Mouse (Mus musculus) B cell, adult 67 days (primary cell): ENCODE data around the gene Trp73. TPM values are rescaled to one million over a fixed set of nuclear protein-coding genes. Genes with fewer than 3 reads are reported as not detected.

Experiments used
- total RNA-seq, 2 experiments: library from RNA; stranded (reverse); gene quantifications; 4 replicates each; pipeline ENCODE4 v1.2.4; 2023

The Trp73 gene
- total RNA-seq: not detected

DNA sequence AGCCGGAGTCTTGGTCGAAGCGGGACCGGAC is at the start of gene Trp73:
Gene Trp73 (minus strand): TSS at position 27 of the 31 bp plus-strand sequence.

DNA sequence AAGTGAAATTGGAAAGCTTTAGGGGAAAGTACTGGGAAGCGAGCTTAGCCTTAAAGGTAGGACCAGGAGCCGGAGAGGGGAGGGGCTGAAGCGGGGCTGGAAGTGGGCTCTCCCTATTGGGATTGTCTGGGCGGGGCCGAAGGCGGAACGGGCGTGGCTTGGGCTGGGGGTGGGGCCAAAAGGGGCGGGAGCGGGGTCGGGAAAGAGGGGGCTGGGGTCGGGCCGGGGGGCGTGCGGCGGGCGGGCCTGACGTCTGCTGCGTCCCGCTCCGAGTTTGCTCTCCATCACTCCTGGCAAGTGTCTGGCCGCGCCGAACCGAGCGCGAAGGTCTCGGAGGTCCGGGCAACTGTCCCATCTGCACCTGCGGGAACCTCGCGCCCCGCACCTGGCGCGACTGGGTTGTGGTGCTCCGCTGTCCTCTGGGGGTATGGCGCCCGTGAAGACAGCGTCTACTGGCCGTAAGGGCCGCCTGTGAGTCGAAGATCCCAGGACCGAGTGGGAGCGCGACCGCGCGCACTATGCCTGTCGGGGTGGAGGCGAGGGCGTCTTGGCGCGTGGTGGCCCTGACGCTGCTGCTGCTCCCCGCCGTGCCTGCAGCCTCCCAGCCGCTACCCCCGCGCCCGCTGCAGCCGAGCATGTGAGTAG is 30.6 kb upstream of the Trp73 start, which contains the start of gene Megf6:
Gene Megf6 (plus strand): TSS at position 225 of the 645 bp plus-strand sequence.

DNA sequence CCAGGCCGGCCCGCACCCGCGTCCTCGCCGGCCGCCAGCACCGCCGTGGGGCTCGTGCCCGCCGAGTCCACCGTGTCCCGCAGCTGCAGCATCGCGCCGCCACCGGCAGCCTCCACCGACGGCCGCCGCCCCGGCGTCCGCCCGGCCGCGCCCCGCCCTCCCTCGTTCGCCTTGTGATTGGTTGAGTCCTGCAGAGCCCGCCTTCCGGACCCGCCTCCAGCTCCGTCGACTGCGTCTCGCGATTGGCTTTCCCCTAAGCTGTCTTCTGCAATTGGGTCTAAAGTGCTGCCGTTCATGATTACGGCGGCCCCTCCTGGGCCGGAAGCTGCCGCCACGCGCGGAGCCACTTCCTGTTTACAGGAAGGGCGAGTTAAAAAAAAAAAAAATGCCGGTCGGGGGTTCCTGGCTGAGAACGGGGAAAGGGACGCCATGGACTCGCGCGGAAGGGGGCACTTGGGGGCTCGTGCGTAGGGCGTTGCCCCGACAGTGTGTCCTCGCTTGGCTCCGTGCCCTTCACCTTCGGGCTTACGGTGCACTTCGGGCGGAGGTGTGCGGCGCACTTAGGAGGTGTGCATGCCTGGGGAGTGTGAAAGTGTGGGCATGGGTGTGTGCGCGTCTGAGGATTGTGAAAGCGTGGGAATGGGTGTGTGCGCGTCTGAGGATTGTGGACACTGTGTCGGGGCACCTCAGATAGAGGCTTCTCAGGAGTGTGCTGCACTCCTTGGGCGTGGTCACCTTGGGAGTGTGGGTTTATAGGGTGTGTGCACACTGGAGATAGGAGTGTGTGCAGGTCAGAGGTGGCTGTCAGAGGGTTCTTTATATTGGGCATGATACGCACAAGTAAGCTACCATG is 20.8 kb upstream of the Trp73 start, which contains the start of gene Tprgl:
Gene Tprgl (minus strand): TSS at position 129 of the 853 bp plus-strand sequence.

DNA sequence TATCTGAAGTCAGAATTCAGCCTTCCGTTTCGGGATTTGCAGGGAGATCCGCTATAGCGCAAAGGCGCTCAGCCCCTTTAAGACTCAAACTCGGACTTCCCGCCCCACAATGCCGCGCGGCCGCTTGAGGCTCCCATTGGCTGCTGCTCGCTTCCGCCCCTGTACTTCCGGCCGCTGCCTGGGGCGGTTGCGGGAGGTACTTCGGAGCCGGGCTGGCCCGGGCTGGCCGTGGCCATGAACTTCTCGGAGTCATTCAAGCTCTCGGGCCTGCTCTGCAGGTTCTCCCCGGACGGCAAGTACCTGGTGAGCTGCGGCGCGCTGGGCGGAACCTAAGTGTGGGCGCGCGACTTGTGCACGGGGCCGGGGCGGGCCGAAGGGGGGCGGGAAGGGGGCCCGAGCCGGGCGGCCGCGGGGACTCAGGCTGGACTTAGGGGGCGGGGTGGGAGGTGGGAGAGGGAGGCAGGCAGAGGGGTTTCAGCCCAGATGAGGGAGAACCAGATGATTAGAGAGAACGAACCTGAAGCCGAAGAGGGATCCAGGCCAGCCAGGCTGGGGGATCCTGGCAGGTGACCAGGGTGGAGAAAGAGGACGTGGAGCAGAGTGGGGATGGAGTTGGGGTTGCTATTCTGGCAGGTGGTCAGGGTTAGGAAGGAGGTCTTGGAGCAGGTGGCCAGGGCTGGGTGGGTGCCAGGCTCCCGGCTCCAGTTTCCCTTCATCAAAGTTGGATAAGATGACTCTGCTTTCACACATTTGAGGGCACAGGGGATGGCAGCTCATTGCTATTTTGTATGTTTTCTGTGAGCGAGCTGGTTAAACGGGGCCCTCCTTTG is 2.4 kb upstream of the Trp73 start, which contains the start of gene Wrap73:
Gene Wrap73 (plus strand): TSS at position 162 of the 830 bp plus-strand sequence.

GRCm38 (mm10) chr4:154042577-154042976 is 97.4 kb downstream of the Trp73 start, which contains the start of gene Ccdc27:
Ccdc27 (minus strand) TSS chr4:154042677.

GRCm38 (mm10) chr4:154025641-154026440 is 114.2 kb downstream of the Trp73 start, which contains the start of gene Smim1:
Smim1 (minus strand) TSS chr4:154026230.

DNA sequence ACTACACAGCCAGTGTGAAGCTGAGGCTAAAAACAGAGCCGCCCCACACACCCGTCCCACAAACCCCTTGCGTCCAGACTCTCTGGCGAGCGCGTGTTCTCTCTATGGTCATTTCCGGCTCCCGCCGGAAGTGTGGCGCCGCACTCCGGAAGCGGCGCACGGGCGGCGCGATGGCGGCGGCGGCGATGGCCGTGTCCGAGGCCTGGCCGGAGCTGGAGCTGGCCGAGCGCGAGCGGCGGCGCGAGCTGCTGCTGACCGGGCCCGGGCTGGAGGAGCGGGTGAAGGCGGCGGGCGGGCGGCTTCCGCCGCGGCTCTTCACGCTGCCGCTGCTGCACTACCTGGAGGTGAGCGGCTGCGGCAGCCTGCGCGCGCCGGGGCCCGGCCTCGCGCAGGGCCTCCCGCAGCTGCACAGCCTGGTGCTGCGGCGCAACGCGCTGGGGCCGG is 128.3 kb downstream of the Trp73 start, which contains the start of gene Lrrc47:
Gene Lrrc47 (plus strand): TSS at position 86 of the 444 bp plus-strand sequence.

Other genes with a start within 250 kb of the Trp73 start
- 10 to 100 TPM; 16.0 to 29.6 TPM for gene A430005L14Rik, start 183.0 kb downstream of the Trp73 start, total RNA-seq
- gene Dffb, start 165.1 kb downstream of the Trp73 start, total RNA-seq: 10 to 100 TPM; 25.2 to 34.6 TPM
- gene Cep104, start 165.0 kb downstream of the Trp73 start, total RNA-seq: 10 to 100 TPM; 25.6 to 31.3 TPM
- 10 to 100 TPM; 78.4 to 99.0 TPM for gene Lrrc47, start 128.5 kb downstream of the Trp73 start, total RNA-seq
- gene Smim1, start 114.0 kb downstream of the Trp73 start, total RNA-seq: not detected
- not detected for gene Ccdc27, start 97.5 kb downstream of the Trp73 start, total RNA-seq
- 10 to 100 TPM; 19.5 to 20.5 TPM for gene Wrap73, start 2.2 kb upstream of the Trp73 start, total RNA-seq
- gene Tprgl, start 20.5 kb upstream of the Trp73 start, total RNA-seq: 100 to 1,000 TPM; 131 to 135 TPM
- gene Megf6, start 30.5 kb upstream of the Trp73 start, total RNA-seq: not detected
- not detected for gene Arhgef16, start 161.5 kb upstream of the Trp73 start, total RNA-seq
- gene B230104I21Rik, start 195.9 kb upstream of the Trp73 start, total RNA-seq: not detected